Mouse (Mus musculus): ENCODE results near the gene A430005L14Rik.

DNA sequence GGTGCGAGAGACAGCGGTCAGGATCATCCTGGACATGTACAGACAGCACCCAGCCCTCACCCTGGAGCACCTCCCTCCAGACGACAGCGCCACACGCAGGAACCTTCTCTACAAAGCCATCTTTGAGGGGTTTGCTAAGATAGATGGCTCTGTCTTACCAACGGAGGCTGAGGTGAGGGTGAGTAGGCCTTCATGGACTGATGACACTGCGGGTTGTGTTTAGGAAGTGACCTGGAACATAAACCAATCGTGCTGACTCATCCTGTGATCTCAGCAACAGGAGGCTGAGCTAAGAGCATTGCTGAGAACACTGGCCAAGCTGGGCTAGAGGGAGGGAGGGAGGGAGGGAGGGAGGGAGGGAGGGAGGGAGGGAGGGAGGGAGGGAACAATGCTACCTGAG is 36.5 kb downstream of the A430005L14Rik start:
- TF ChIP-seq EP300 (IDR thresholded peaks at IDR 0.05; ENCODE audit: insufficient read depth, low read depth, low read length) (no peak), CTCF (IDR thresholded peaks at IDR 0.05) (no peak), POLR2A (IDR thresholded peaks at IDR 0.05; ENCODE audit: insufficient read depth, low read depth, low read length) (no peak)
